Mouse (Mus musculus) CH12.LX (cell line): ENCODE measurements around the gene Ush2a.

Source experiments
- CTCF ChIP-seq, 2 experiments: IDR thresholded peaks in 1 of 2; conservative IDR thresholded peaks in 1 of 2; 2 replicates each; pipeline ENCODE4 v1.5.1; 2011 to 2012; ENCODE audit warnings: low read depth in 2 of 2, low read length in 2 of 2, improper control_type of control experiment in 1 of 2, inconsistent platforms in 1 of 2, mild to moderate bottlenecking in 1 of 2, moderate library complexity in 1 of 2
- KAT2A ChIP-seq: IDR thresholded peaks from 2 replicates; pipeline ENCODE4 v1.6.1; 2012; ENCODE audit warnings: low read length, improper control_type of control experiment, inconsistent platforms; ENCODE audit not compliant: insufficient replicate concordance
- MAX ChIP-seq: IDR thresholded peaks from 2 replicates; pipeline ENCODE4 v1.6.1; 2011; ENCODE audit warnings: low read length, improper control_type of control experiment
- MAZ ChIP-seq: IDR thresholded peaks from 2 replicates; pipeline ENCODE4 v1.6.1; 2012; ENCODE audit warnings: low read depth, mild to moderate bottlenecking, inconsistent platforms, low read length, improper control_type of control experiment, moderate library complexity
- MEF2A ChIP-seq: IDR thresholded peaks from 2 replicates; pipeline ENCODE4 v1.6.1; 2014; ENCODE audit warnings: low read depth, mild to moderate bottlenecking, inconsistent platforms, low read length, improper control_type of control experiment, borderline replicate concordance
- MYC ChIP-seq: IDR thresholded peaks from 2 replicates; pipeline ENCODE4 v1.6.1; 2011; ENCODE audit warnings: low read depth, mild to moderate bottlenecking, improper control_type of control experiment, low read length
- NRF1 ChIP-seq: IDR thresholded peaks from 2 replicates; pipeline ENCODE4 v1.6.1; 2014; ENCODE audit warnings: low read depth, mild to moderate bottlenecking, inconsistent platforms, low read length, improper control_type of control experiment, moderate library complexity
- POLR2A ChIP-seq: IDR thresholded peaks from 2 replicates; pipeline ENCODE4 v1.6.1; 2011; ENCODE audit warnings: low read depth, mild to moderate bottlenecking, improper control_type of control experiment, low read length
- POLR2AphosphoS2 ChIP-seq: IDR thresholded peaks from 2 replicates; pipeline ENCODE4 v1.6.1; 2011; ENCODE audit warnings: low read depth, low read length, improper control_type of control experiment
- RCOR1 ChIP-seq: conservative IDR thresholded peaks from 2 replicates; pipeline ENCODE4 v1.6.1; 2012; ENCODE audit warnings: low read depth, mild to moderate bottlenecking, inconsistent platforms, low read length, improper control_type of control experiment
- SMC3 ChIP-seq: IDR thresholded peaks from 2 replicates; pipeline ENCODE4 v1.6.1; 2011; ENCODE audit warnings: low read depth, low read length, improper control_type of control experiment
- USF1 ChIP-seq: IDR thresholded peaks from 2 replicates; pipeline ENCODE4 v1.6.1; 2014; ENCODE audit warnings: low read depth, mild to moderate bottlenecking, inconsistent platforms, low read length, improper control_type of control experiment
- ZC3H11A ChIP-seq: IDR thresholded peaks from 2 replicates; pipeline ENCODE4 v1.6.1; 2012; ENCODE audit warnings: low read depth, mild to moderate bottlenecking, inconsistent platforms, low read length, improper control_type of control experiment

DNA sequence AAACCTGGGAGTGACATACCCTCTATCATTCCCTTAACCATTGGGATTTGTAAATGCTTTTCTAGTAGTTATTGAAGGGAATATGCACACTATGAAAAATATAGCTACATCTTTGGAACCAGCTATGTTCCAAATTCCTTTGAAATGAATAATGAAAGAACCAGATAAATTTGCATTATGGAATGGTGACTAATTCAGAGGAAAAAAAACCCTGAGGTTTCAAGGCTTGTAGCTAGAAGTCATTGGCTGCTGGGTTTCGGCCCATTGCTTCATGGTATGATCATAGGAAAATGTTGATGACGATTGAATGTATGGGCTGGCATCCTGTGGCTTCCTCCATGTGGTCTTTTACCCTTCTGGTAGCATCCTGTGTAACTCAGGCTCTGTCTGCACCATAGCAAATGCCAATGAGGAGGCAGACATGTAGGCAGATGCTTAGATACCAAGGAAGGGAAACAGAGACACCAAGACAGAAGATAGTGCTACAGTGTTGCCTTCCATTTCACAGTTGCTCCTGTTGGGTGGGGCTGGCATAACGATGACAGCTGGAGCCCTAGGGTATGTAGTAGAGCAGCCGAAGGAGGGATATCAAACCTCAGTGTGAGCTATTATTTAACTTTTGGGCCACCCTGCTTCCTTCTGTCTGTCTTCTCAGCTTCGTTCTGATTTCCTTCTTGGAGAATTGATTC is 28.6 kb upstream of the Ush2a start:
- TF ChIP-seq POLR2AphosphoS2 (no peak), SMC3 (no peak), MYC (no peak), ZC3H11A (no peak), MAZ (no peak), MAX (no peak), CTCF (conservative IDR thresholded peaks at IDR 0.05 in 1 of 2, IDR thresholded peaks at IDR 0.05 in 1 of 2; ENCODE audit: low read depth in 2 of 2, low read length in 2 of 2) (no peak), NRF1 (no peak), USF1 (no peak), MEF2A (no peak), RCOR1 (no peak), POLR2A (no peak), KAT2A (no peak)
